Mouse (Mus musculus): ENCODE data around the gene Fcho1.

The Fcho1 gene

GRCm38 (mm10) chr8:71658515-71659049, 66.9 kb downstream of the Fcho1 start:
- DNase-seq: no peak
